Mouse (Mus musculus) adrenal gland, adult 2 months (tissue): ENCODE measurements at regions not wholly inside any gene's neighbourhood (a gene's known extent, or its start where the extent isn't known, plus 50 kb on each side); places are given as distances from the start of the nearest gene placed in this dataset.

Experiments
- DNase-seq: peaks from one replicate; pipeline ENCODE4 v3.0.0; 2021

DNA sequence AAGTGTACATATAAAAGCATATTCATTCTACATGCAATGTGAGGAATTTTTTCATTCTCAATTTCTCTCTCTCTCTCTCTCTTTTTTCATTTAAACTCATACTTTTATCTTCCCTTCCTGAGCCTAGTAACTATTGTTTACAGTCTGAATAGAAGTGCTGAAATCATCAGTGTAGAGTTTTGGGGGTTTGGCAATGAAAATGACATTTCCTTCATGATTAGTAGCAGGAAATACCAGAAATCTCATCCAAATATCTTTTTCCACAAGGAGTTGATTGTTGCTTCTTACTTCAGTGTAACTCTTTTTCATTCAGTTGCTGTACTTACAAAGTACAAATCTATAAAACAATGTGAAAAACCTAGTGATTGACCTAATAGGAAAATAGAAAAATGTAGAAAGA lies 572.7 kb upstream of the Marcks start:
- DNase-seq = no peak

DNA sequence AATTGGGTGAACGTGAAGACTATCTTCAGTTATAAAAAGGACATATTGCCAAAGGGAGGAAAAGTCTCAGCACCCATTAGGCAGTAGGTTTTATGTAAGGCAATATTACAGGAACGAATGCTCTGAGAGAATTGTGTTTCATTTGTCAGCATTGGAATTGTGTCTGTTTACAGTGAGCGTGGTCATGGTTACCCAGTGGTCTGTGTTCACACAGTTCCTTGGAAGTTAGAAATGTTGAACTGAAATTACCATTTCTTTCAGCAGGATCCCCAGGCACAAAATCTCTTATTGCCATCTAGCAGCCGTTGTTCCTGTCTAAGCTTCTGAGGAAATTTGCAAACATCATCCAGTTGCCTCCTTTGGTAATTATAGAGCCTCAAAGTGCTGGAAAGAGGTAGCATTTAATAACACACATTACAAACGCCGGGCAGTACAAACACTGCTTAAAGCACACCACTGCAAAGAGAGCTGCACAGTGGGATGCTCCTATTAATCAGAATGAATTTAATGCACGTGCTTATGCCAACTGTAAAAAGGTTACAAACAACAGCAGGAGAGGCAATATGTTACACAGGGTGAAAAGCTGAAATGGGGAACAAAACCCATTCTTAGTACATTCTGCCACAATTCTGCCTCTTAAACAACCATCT lies 555.4 kb upstream of the Marcks start:
- DNase-seq = no peak

DNA sequence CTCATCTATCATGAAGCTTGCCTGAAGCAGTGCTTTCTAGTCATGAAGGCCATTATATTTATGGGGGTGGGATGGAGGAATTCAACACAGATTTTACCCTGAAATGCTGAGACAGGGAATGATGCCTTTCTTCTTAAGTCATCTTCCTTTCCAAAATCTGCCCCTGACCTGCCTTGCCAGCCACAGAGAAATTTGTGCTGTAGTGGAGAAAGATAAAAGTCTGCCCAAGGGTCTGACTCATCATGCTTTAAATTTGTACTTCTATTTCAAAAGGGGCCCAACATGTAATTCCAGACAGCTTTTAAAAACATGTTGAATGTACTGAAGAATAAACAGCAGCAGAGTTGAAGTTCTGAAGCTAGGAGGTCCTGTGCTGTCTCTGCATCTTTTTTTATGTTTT lies 554.1 kb upstream of the Marcks start:
- no peak for DNase-seq

DNA sequence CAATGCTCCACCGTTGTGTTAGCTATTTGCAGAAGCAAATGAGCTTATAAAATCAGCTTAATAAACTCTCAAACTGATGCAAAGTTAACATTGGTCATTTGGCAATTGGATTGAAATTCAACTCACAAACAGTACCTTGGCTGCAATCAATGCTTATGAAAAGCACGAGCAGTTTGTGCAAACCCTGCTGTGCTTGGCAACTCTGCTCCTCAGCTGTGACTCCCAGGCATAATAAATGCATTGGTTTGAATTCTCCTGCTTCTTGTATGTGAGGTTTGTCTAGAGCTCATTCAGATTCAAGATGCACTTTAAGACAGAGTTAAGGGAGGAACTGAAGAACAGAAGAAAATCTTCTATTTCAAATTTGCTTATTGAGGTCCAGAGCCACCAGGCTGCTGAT lies 553.2 kb upstream of the Marcks start:
- DNase-seq = no peak

DNA sequence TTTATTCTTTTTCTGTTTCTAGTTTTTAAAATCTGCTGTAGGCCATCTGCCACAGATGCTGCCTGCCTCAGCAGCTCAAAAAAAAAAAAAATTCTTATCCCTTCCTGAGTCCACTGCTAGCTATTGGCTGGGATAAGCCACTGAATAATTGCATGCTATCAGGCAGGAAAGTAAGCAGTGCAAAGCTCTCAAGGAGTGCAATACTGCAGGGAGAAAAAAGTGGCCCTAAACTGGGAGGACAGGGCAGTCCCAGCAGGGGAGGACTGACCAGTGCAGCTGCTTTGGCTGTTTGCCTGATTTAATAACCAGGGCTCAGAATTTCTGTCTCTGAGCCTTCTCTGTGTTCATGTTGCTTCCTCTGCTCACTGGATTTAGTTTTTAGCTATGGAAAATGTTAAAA lies 544.4 kb upstream of the Marcks start:
- no peak for DNase-seq

DNA sequence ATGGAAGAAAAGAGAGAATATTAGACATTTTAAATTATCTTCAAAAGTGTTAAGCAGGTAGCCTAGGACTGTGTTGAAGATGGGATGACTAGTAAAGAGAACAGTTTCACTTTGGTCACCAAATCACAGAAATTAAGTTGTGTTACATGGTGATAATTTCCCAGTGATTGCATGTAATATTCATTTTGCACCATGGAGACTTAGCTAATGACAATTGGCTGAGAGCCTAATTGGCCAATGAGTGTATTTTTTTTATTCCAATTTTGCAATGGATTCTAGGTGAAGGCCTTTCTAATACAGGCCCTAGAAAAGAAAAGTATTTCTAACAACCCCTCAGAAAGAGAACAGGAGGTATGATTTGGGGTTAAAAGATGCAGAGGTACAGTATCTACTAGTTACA lies 541.9 kb upstream of the Marcks start:
- DNase-seq = no peak

DNA sequence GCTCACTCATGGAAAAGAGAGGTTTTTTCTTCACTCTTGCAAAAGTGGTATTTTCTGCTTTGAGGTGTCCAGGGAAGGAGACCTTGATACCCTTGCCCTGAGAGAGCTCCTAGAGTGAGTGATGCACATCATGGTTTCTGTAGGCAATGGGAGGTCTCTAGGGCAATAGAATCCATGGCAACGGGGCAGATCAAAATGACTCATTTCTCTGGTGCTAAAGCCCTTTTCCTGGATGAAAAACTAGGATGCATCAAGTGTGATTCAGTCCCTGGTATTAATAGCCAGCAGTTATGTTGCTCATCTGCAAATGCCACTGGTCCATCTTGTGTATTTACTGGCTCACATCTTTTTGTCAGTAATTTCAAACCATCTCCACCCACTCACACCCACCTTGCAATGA lies 539.1 kb upstream of the Marcks start:
- no peak for DNase-seq

DNA sequence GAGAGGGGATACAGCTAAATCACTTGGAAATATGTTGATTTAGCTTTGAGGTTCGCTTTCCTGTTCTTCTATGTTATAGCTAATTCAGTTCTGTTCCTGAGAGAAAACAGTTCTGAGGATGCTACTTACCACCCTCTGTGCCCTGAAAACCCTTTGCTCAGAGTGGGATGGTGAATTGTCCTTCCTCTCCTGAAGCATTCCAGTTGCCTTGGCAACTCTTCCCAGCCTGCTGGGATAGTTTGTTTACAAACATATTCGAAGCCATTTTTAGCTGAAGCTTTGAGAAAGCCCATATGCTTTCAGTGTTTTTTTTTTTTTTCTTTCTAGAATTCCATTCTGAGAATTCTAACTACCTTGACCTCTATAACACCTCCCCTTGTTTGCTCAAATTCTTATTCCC lies 530.1 kb upstream of the Marcks start:
- DNase-seq = no peak

DNA sequence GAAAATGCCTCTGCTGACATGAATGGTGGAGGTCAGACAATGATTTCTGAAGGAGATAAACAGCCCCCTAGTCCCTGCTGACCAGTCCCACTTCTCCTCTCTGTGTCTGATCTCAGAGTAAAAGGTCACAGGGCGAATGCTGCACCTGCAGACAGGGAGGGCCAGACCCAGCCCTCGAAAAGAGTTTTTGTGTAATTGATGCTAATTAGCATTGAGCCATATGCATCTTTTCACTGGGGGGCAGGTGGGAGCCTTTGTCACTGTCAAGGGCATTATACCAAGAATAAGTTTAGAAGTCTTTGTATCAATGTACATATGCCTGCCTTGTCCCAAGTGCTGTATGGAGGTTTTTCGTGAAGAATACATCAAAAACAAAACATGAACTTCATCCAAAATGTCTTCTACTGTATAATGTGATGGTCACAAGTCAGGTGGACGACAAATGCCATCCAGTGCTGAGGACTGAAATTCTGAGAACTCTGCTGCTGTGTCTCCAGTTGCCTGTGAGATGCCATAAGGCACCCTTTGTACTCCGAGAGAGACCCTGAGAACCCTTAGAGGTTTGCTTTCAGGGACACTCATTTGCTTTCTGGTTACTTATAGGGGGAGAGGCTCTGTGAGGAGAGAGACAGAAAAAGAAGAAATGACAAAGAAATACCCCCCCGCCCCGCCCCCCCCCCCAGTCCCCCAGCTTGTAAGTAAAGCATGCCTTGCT lies 528.5 kb upstream of the Marcks start:
- no peak for DNase-seq

DNA sequence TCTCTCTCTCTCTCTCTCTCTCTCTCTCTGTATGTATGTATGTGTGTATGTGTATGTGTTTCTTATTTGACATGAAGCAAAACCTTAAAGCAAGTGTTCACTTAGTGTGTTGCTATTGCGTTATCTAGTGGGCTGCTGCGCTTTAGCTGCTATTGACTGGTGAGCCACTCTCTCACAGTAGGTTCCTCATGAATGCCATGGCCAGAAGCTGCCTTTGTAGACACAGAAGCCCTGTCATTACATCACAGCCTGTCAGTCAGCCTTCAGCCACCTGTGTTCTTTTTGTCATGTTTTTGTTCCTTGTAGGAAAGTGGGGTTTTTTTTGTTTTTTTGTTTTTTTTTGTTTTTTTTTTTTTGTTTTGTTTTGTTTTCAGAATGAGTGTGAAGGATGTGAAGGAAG lies 527.8 kb upstream of the Marcks start:
- no peak for DNase-seq

DNA sequence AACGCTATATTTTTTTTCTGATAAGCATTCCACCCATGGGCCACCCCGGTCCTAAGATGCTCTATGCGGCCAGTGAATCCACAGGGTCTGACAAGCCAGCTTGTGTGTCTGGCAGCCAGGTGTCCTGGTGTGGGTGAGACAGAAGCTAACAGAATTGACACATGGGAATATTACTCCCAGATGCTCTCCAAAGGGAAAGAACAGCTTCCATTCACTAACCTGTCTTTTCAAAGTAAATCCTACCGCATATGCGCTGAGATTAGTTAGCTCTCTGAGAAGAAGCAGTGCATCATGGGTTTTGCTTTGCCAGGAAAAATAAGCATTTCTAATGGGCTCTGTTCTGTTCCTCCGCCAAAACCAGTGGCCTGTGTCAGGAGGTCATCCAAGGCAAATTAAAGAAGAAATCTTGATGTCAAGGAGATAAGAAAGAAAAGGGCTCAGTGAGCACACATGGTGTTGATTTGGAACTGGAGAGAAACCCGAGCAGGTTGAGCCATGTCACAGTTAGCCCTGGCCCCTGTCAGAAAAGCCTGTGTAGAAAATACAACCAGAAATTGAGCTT lies 498.4 kb upstream of the Marcks start:
- DNase-seq = no peak

DNA sequence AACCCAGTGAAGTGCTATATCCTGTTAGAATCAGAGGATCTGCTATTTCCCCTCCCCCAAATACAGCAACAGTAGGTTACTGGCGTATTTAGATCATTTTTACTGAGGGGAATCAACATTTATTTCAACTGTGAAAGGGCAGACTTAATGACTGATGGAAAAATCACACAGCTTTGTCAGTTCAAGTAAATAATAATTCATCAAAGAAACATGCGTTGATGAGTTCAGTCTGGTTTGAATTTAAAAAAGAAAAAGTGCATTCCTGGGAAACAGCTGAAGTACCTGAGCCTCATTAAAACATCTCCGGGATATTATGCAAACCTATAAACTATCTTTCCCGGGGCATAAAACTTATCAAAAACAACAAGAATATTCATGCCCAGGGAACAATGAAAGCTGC lies 497.7 kb upstream of the Marcks start:
- DNase-seq = no peak

DNA sequence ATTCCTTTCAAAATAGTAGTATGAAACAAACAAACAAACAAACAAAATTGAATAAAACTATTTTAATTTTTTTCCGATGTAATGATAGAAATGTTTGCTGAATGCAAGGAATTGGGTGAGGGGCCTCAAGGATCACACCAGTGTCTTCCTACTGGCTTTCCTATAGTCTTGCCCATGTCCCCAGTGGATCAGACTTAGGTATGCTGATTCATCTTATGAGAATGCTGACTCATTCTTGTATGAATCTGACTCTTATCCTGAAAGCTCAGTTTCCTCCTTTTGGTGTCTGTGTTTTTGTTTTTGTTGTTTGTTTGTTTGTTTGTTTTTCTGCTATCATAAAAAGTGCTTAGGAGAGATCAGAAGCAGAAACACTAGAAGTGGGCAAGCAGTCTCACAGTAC lies 491.7 kb upstream of the Marcks start:
- no peak for DNase-seq

DNA sequence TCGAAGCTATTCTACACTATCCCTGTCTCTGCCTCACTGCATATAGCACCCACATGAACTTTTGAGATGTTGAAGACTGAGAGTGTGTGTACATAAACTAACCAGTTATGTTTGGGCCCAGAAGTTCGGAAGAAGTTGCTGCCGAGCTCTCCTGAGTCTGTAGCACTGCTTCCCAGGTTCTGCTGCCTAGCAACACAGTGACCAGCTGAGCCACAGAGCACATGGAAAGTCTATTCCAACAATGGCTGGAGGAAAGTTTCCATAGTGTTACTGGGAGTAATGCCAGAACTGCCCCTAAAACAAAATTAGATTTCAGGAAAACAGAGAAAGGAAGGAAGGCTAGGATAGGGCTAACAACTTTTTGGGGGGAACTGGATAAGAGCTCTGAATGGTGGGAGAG lies 489.2 kb upstream of the Marcks start:
- DNase-seq = no peak

DNA sequence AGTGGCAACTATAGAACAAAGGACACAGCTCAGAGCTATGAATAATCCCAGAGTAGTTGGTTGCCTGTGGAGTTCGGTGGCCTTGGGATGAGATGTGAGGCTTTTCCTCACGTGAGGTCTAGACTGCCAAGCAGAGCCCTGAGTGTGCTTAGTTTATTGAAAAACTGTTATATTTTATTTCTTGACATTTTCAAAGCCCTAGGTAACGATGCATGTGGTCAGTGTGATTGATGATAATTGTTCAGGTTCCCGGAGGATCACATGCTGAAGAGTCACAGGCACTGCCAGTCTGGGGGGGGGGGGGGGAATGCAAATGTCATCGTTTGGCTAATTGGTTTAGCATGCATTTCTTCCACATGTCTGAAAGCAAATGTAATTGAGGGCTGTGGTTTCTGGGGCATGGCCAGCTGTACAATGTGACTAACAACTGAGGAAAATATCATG lies 488.1 kb upstream of the Marcks start:
- DNase-seq = no peak

DNA sequence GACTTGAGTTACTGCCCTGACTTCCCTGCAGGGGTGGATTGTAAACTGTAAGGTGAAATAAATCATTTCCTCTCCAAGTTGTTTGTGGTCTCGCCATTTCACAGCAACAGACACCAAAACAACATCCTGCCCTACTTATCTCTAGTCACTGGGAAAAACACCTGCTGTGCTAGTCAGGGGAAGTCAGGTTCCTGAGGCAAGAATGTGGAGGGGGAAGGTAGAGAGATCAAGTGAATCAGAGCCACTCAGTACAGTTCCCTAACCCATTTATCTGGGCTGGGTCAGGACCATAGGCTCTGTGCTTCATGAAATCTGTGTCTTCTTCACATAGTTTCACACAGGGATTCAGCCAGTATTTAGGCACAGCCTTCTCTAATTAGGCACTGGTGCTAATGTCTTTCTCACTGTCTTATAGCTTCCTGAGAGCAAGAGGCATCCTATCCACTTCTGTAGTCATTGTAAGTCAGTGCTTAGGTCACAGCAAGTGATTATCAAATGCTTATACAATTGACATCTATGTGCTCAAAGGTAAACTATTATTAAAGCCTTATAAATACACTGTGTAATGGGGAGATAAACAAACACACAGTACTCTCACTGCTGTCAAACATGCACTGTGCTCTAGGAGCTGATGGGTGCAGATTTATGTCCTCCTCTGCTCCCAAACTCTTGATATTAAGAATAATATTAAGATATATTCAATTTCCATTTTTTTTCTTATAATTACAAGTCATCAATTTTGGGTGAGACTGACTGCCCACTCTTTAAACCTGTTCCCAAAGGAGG lies 487.4 kb upstream of the Marcks start:
- no peak for DNase-seq

DNA sequence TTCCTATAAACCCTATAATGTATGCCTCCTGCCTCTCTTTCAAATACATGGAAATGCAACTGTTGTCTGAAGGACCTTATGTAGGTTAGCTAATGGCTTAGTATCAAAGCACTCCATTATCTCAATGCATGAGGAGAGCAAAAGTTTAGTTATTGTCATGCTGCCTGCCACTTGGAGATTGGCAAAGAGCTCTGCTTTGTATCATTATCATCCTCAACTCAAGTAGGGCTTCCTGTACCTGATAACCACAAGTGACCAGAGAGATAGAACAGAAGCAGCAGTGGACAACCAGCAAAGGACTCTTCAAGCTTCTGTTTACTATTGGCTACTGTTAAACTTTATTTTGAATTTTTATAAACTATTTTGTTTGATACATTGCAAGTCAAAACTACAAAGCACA lies 484.3 kb upstream of the Marcks start:
- DNase-seq = no peak

DNA sequence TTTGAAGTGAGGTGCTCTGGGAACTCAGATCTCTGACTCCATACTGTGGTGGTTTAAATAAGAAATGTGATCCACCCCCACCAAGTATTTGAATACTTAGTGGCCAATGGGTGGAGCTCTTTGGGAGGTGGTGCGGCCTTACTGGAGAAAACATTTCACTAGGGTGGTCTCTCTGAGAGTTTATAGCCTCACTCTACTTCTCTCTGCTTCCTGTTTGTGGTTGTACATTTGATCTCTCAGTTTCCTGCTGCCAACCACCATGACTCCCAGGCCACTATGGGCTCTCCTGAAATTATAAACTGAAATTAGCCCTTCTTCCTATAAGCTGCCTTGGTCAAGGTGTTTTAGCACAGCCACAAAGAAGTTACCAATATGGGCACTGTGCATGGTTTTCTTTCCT lies 479.9 kb upstream of the Marcks start:
- DNase-seq = no peak

DNA sequence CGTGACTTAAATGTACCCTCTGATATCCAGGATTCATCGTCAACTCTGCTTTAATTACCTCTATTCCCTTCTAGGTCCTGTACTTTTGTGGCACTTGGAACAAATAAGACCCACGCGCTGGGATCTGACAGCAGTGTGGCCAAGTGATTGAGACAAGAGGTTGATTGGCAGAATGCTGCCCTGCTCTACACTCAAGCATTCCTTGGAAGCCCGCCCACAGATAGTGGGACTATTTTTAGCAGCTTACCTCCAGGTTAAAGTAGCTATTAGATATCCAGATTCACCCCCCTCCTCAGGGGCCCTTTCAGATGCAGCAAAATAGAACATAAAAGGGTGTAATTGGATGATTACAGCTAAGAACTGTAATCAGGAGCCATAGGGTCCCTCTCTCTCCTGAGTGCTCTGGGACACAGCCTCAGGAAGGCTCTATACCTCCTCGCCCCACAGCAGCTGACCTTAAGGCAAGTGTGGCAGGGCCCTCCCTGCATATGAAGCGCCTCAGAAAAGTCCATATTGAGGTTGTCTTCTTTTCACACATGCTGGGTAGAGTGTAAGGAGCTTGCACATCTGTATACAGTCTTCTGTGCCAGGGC lies 479.1 kb upstream of the Marcks start:
- no peak for DNase-seq

DNA sequence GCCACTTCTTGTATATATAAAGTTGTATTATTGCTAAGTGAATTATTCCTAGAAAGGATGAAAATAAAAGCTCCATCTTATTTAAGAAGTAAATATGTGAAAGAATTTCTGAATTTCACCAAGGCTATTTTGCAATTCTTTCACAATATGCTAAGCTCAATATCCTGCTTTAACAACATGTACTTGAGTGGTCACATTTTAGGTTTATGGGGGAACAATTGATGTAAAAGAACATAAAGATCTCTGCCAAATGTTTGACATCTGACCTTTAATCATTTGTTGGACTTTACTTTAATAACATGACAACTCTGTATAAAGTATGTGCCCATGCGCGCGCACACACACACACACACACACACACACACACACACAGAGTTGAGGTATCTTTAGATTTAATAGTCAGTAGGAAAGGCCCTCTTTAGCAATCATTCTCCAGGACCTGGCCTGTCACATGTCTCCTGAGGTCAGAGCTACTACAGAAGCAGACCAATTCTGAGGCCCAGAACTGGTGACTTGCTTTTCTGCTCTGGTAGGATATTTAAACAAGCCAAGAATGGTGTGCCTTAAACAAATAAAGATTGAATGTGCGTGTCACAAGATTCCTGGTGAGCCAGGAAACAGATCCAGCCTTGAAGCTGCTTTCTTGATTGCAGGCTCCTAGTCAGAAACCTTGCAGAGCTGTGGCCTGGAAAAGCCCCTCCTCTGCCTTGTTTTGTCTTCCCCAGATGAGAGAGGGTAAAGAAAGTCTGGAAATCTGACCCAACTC lies 477.4 kb upstream of the Marcks start:
- DNase-seq = no peak

DNA sequence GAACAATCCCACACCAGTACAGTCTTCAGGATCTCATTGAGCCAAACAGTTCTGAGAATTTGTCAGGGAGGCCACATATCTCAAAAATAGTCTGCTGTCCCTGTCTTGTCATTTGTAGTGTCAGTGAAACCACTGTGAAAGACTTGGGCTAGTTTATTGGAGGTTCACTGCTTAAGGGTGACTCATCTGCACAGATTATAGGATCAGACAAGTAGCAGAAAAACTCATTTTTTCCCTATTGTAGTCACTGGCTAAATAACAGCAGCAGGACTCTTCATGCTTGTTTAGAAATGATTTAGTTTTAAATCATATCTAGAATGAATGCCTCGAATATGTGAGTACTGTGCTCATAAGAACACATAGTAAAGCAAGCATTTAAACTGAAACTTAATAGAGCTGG lies 475.2 kb upstream of the Marcks start:
- no peak for DNase-seq

DNA sequence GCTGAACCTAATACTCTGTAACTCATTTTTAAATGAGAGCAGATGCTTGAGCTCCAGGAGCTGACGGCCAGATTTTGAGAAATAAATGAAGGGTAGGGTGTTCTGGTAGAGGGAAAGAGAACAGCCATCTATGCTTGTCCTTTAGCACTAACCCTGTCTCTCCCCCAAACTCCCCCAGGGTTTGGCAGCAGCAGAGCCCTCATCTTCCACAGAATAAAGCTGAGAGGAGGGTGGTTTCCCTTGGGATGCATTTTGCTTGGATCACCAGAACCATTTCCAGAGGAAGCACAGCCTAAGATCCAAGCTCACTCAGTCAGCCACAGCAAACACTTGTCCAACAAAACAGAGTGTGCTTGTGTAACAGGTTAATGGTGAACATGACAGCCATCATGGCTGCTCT lies 464.8 kb upstream of the Marcks start:
- DNase-seq = no peak
